Mouse (Mus musculus) heart, adult 8-10 months (tissue): Measurements from ENCODE around the gene Aida. TPM values are rescaled to one million over a fixed set of nuclear protein-coding genes. Genes with fewer than 3 reads are reported as not detected.

Experiments used
- total RNA-seq, 4 experiments: library from RNA; stranded (reverse); gene quantifications; 2 replicates each; pipeline ENCODE4 v1.2.4; 2022

Gene Aida
- total RNA-seq, 4 experiments from 2014 or later, result 22.3 to 32.3 (median 28.5) TPM

Other genes starting within 250 kb of the Aida start
- 1 to 10 TPM; 7.9 to 8.9 (median 8.0) TPM for gene Disp1, start 75.1 kb upstream of the Aida start, total RNA-seq
- gene Brox, start 679 bp downstream of the Aida start, total RNA-seq, result 10 to 100 TPM; 27.0 to 35.3 (median 32.5) TPM
- gene Mia3, start 73.0 kb downstream of the Aida start, total RNA-seq, result 100 to 1,000 TPM; 115 to 126 (median 124) TPM
- gene Taf1a, start 92.4 kb downstream of the Aida start, total RNA-seq, result 10 to 100 TPM; 23.4 to 25.1 (median 23.9) TPM
- gene Hhipl2, start 121.6 kb downstream of the Aida start, total RNA-seq, result not detected